Mouse (Mus musculus) layer of hippocampus, postnatal 10 days (tissue): ENCODE data around the gene Crip1. TPM values are rescaled to one million over a fixed set of nuclear protein-coding genes. Genes with fewer than 3 reads are reported as not detected.
"Not testable (repeated sequence)": the region's sequence is repeated elsewhere in the genome, so short reads cannot be mapped to it uniquely, and the experiment has no call there.

ENCODE experiments used
- DNase-seq, 2 experiments: peaks; one replicate each; pipeline ENCODE4 v3.0.0; 2021; ENCODE audit warnings: low spot score in 2 of 2
- total RNA-seq, 2 experiments: library from RNA; stranded (reverse); gene quantifications; 2 replicates each; pipeline ENCODE4 v1.2.3; 2021

Crip1 gene
- total RNA-seq, 2 experiments from 2014 or later: 13.5 to 14.1 TPM

- DNase-seq: no peak
These were observed 31.0 kb downstream of the Crip1 start for GRCm38 (mm10) chr12:113176960-113177725.

GRCm38 (mm10) chr12:113181020-113181419 is 34.9 kb downstream of the Crip1 start:
- DNase-seq: no peak

- DNase-seq: no peak
These were observed 38.8 kb downstream of the Crip1 start for GRCm38 (mm10) chr12:113184945-113185344.

GRCm38 (mm10) chr12:113185442-113186291 is 39.6 kb downstream of the Crip1 start, which contains the start of gene Tmem121:
TSS of gene Tmem121 (plus strand) at chr12:113185930.
- DNase-seq: peak; percentile 62 to 77

- DNase-seq: no peak
These were observed 40.4 kb downstream of the Crip1 start for GRCm38 (mm10) chr12:113186326-113187010.

- no peak for DNase-seq
These were observed 40.9 kb downstream of the Crip1 start for GRCm38 (mm10) chr12:113187011-113187375.

GRCm38 (mm10) chr12:113187584-113188295 is 41.6 kb downstream of the Crip1 start:
- peak; percentile 96 for DNase-seq

GRCm38 (mm10) chr12:113188349-113189055 is 42.4 kb downstream of the Crip1 start:
- peak in 1 of 2 experiments; percentile 31 for DNase-seq

GRCm38 (mm10) chr12:113193423-113193822 is 47.3 kb downstream of the Crip1 start:
- no peak for DNase-seq

- not testable (repeated sequence) for DNase-seq
These were observed 53.0 kb downstream of the Crip1 start for GRCm38 (mm10) chr12:113199132-113199531.

GRCm38 (mm10) chr12:113201301-113201700 is 55.2 kb downstream of the Crip1 start:
- DNase-seq: no peak

GRCm38 (mm10) chr12:113202008-113202407 is 55.9 kb downstream of the Crip1 start:
- DNase-seq: no peak

Other genes starting within 250 kb of the Crip1 start
- 10 to 100 TPM; 51.6 to 66.5 TPM for gene Jag2, start 216.5 kb upstream of the Crip1 start, total RNA-seq
- gene Nudt14, start 204.2 kb upstream of the Crip1 start, total RNA-seq: 10 to 100 TPM; 11.6 to 13.8 TPM
- gene Btbd6, start 169.8 kb upstream of the Crip1 start, total RNA-seq: 10 to 100 TPM; 52.1 to 57.5 TPM
- 10 to 100 TPM; 55.7 to 66.6 TPM for gene Brf1, start 145.6 kb upstream of the Crip1 start, total RNA-seq
- gene Pacs2, start 131.8 kb upstream of the Crip1 start, total RNA-seq: 100 to 1,000 TPM; 129 to 132 TPM
- gene Tex22, start 71.8 kb upstream of the Crip1 start, total RNA-seq: under 1 TPM; 0.45 to 0.64 TPM
- 10 to 100 TPM; 87.3 to 89.5 TPM for gene Mta1, start 48.0 kb upstream of the Crip1 start, total RNA-seq
- gene Crip2, start 6.1 kb upstream of the Crip1 start, total RNA-seq: 100 to 1,000 TPM; 179 to 183 TPM
- gene Tedc1, start 10.1 kb downstream of the Crip1 start, total RNA-seq: 1 to 10 TPM; 3.0 to 3.3 TPM
- 10 to 100 TPM; 30.5 to 33.9 TPM for gene Tmem121, start 39.6 kb downstream of the Crip1 start, total RNA-seq